Mouse (Mus musculus) adrenal gland, postnatal 10 days (tissue): ENCODE measurements around the gene Trim17. TPM values are rescaled to one million over a fixed set of nuclear protein-coding genes. Genes with fewer than 3 reads are reported as not detected.

Experiments used
- DNase-seq: peaks from one replicate; pipeline ENCODE4 v3.0.0; 2021; ENCODE audit warnings: mixed read lengths
- microRNA-seq: library from miRNA; unstranded; fragments of <30 nt; microRNA quantifications from one replicate; pipeline ENCODE4 v1.2.0, GENCODE M21; 2021
- total RNA-seq, 2 experiments: library from RNA; stranded (reverse); gene quantifications; 2 replicates each; pipeline ENCODE4 v1.2.3; 2021

Gene Trim17
- total RNA-seq, 2 experiments from 2014 or later: 0.09 TPM

- DNase-seq: no peak
Observed at GRCm38 (mm10) chr11:58993091-58993670, 38.7 kb downstream of the Trim17 start.

GRCm38 (mm10) chr11:58994337-58994826, 39.9 kb downstream of the Trim17 start:
- DNase-seq: peak; percentile 61

- no peak for DNase-seq
Observed at GRCm38 (mm10) chr11:58995061-58995806, 40.7 kb downstream of the Trim17 start.

- no peak for DNase-seq
Observed at GRCm38 (mm10) chr11:58995807-58996370, 41.4 kb downstream of the Trim17 start.

GRCm38 (mm10) chr11:58997541-58997940, 43.1 kb downstream of the Trim17 start:
- DNase-seq: no peak

- DNase-seq: no peak
Observed at GRCm38 (mm10) chr11:58999158-58999557, 44.7 kb downstream of the Trim17 start.

GRCm38 (mm10) chr11:58999830-59000229, 45.3 kb downstream of the Trim17 start:
- DNase-seq: no peak

GRCm38 (mm10) chr11:59000635-59001034, 46.1 kb downstream of the Trim17 start:
- no peak for DNase-seq

- no peak for DNase-seq
Observed at GRCm38 (mm10) chr11:59002327-59003079, 48.0 kb downstream of the Trim17 start.

- DNase-seq: peak; percentile 76
Observed at GRCm38 (mm10) chr11:59015052-59015451, 60.6 kb downstream of the Trim17 start.

Small RNA genes within 50 kb of the gene (microRNA-seq; reads per million reads assigned to microRNA genes)
- gene Gm44313: not detected

Other genes starting within 250 kb of the Trim17 start
- not detected for gene Olfr318, start 230.7 kb upstream of the Trim17 start, total RNA-seq
- gene Olfr317, start 215.5 kb upstream of the Trim17 start, total RNA-seq: not detected
- not detected for gene Olfr316, start 202.0 kb upstream of the Trim17 start, total RNA-seq
- gene Olfr315, start 181.5 kb upstream of the Trim17 start, total RNA-seq: not detected
- not detected for gene Olfr314, start 171.7 kb upstream of the Trim17 start, total RNA-seq
- gene Fam183b, start 152.7 kb upstream of the Trim17 start, total RNA-seq: 1 to 10 TPM; 2.5 to 3.3 TPM
- not detected for gene Olfr313, start 139.7 kb upstream of the Trim17 start, total RNA-seq
- gene Olfr312, start 125.4 kb upstream of the Trim17 start, total RNA-seq: not detected
- gene Olfr311, start 115.4 kb upstream of the Trim17 start, total RNA-seq: not detected
- 1 to 10 TPM; 3.5 to 7.5 TPM for gene Gm12258, start 107.5 kb upstream of the Trim17 start, total RNA-seq
- gene 2810021J22Rik, start 87.5 kb upstream of the Trim17 start, total RNA-seq: 1 to 10 TPM; 5.5 to 8.2 TPM
- gene Zfp39, start 50.5 kb upstream of the Trim17 start, total RNA-seq: 1 to 10 TPM; 4.7 to 6.7 TPM
- gene Btnl10, start 36.8 kb upstream of the Trim17 start, total RNA-seq: 1 to 10 TPM; 1.2 to 2.1 TPM
- gene Rnf187, start 15.8 kb upstream of the Trim17 start, total RNA-seq: 100 to 1,000 TPM; 154 to 156 TPM
- gene Hist3h2ba, start 5.8 kb upstream of the Trim17 start, total RNA-seq: 10 to 100 TPM; 23.0 to 32.1 TPM
- 10 to 100 TPM; 30.8 to 37.5 TPM for gene Hist3h2a, start within 50 bp of the Trim17 start, total RNA-seq
- gene Trim11, start 23.4 kb downstream of the Trim17 start, total RNA-seq: 10 to 100 TPM; 19.7 to 24.3 TPM
- 10 to 100 TPM; 20.0 to 75.3 TPM for gene Obscn, start 181.7 kb downstream of the Trim17 start, total RNA-seq
- 10 to 100 TPM; 19.6 to 19.8 TPM for gene Iba57, start 209.1 kb downstream of the Trim17 start, total RNA-seq
- gene Gjc2, start 228.5 kb downstream of the Trim17 start, total RNA-seq: under 1 TPM; 0.48 to 0.88 TPM
- 10 to 100 TPM; 63.7 to 64.9 TPM for gene Guk1, start 237.5 kb downstream of the Trim17 start, total RNA-seq
- gene Mrpl55, start 247.8 kb downstream of the Trim17 start, total RNA-seq: 10 to 100 TPM; 72.8 to 78.8 TPM